Mouse (Mus musculus) urinary bladder, postnatal 10 days (tissue): ENCODE data around the gene Dgkz.

Experiments
- DNase-seq: peaks from one replicate; pipeline ENCODE4 v3.0.0; 2022; ENCODE audit warnings: low spot score

Dgkz gene

GRCm38 (mm10) chr2:91959544-91960410 is 15.9 kb downstream of the Dgkz start:
- no peak for DNase-seq

DNA sequence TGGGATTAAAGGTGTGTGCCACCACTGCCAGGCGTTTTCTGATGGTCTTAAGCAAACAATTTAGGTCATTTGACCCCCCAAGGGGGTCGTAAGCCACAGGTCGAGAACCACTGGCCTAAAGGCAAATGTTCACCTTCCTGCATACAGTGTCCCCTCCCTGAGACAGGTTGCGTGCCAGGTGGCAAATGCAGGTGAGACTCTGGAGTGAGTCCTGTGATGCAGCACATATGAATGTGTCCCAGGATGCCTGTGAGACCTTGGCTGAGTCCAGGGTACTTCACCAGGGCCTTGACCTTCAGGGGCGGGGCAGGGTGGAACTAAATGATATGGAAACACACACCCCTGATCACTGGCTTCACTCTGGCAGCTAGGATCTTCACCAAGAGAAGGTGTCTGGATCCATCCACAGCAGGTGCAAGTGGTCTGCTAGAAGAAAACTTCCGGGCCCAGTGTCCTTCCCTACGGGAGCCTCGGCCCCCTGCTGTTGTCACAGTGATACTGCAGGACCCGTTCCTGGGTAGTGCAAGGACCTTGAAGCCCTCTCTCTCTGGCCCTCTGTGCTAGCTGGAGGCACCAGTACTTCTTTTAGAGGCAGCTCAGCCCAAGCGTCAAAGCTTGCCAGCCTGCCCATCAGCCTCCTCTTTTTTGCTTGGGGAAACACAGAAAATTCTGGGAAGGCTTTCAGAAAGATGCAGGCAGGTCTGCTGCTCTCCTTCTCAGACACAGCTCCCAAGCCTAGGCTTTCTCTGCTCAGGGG is 16.8 kb downstream of the Dgkz start:
- no peak for DNase-seq

- no peak for DNase-seq
Observed at GRCm38 (mm10) chr2:91958049-91958448, 17.6 kb downstream of the Dgkz start.

DNA sequence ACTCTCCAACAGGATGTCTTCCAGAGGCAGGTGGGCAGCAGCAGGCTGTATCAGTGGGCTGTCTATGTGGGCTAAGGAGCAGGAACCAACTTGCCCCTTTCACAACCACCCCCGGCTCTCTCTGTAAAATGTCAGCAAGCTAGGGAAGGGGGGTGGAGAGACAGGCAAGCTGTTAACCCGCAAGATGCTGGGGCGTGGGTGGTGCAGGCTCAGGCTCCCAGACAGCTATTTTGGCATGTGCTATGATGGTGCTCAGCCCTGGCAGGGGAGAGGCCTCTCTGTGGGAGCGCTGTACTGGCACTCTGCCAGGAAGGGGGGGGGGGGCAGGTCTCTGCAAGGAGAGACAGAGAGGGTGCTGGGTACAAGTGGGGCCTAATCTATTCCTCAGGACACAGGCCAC is 18.6 kb downstream of the Dgkz start:
- DNase-seq, result no peak

DNA sequence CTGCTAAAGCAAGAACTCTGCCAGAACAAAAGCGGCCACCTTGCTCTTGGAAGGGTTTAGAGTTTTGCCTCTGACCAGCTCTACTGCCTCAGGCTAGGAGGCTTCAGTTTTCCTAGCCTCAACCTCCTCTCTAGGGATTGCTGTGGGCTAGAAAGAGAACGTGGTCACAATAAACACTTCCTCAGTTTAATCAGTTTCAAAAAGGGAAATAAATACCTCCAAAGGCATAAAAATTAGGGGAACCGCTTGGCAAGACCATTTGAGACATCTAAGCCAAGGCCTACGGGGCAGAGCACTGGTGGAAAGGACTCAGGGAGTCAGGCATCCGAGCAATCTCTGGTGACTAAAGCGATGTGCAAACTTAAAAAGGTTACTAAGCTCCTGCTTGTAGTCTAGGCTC is 19.8 kb downstream of the Dgkz start:
- DNase-seq, result no peak

DNA sequence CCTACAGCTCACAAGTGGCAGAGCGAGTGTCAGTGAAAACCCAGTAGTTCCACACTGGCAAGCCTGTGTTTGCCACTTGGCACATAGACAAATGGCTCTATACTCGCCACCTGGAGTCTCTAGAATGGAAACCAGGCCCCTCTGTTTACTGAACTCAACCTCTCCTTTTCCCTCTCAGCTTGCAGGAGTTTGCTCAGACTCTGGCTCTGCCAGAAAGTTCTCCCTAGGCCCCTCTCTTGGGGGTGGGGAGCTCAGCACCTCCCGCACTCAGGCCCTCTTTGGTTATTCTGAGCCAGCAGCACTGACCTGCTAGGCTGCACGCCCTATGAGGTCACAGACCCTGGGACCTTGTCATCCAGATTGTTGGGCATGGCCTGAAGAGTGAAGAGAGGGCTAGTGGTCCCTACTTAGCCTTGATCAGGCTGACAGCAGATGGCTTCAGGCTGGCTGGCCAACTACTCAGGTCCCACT is 20.5 kb downstream of the Dgkz start:
- no peak for DNase-seq

DNA sequence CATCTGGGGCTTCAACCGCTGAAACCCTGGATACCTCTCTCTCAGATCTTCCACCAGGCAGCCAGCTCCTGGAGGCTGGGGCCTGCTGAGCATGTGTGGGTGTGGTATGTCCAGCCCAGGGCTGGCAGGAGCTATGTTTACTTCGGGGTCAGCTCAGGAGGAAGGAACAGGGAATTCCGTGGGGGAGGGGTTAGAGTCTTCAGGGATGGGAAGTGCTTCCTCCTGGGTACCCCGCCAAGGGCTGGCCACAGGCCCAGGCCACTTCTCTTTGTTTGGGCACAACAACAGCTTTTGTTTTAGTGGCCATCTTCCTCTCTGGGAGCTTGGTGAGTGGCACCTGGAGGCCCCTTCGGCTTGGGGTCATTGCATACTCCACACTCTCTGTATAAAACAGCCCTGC is 21.8 kb downstream of the Dgkz start:
- no peak for DNase-seq

DNA sequence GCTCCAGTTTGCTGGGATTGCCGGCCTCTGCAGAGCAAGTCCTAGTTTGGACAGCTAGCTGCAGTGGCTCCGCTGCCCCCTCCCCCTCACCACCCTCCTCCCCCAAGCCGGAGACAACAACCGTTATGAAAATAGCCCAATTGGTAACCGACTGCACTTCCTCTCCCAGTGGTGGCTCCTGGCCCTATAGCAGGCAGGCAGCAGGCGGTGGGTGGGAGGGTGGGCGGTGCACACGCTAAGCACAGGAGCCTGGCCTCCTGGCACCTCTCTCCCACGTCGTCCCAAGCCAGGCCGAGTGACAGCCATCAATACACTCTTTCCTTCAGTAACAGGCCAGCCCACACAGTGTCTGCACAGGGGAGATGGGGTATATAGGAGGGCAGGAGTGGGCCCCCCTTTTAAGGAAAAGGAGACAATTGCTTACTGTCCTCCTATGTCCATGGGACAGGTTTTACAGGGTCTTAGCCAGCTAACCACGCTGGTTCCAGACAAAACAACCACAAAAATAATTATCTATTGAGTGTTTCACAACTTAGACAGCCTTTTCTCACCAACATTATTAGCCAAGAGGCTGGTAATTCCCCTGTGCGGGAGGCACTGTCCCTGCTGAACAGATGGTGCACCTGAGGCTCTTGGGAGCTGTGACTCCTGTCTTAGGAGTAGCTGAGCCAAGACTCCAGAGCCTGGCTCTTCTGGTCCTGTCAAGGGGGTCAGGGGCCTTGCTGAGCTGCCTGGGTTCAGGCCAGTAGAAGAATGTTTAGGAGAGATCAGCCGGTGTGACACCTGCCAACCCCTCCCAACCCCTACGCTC is 25.2 kb downstream of the Dgkz start:
- DNase-seq, result no peak

- no peak for DNase-seq
Observed at GRCm38 (mm10) chr2:91949411-91950274, 26.0 kb downstream of the Dgkz start.

GRCm38 (mm10) chr2:91948792-91949241 is 26.8 kb downstream of the Dgkz start:
- no peak for DNase-seq

DNA sequence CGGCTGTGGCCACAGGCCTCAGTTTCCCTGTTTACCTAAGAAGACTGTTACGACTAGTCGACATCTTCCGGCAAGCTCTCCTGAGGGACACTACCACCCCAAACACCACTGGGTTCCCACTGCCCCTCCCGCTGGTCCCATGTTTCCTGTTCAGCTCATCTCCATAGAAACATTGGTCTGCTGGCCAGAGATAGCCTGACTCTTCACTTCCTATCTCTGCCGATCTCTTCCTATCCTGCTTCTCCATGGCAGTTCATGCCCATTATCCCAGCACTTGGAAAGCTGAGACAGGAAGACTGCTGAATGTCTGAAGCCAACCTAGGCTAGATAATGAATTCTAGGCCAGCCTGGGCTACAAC is 27.5 kb downstream of the Dgkz start:
- DNase-seq, result no peak

DNA sequence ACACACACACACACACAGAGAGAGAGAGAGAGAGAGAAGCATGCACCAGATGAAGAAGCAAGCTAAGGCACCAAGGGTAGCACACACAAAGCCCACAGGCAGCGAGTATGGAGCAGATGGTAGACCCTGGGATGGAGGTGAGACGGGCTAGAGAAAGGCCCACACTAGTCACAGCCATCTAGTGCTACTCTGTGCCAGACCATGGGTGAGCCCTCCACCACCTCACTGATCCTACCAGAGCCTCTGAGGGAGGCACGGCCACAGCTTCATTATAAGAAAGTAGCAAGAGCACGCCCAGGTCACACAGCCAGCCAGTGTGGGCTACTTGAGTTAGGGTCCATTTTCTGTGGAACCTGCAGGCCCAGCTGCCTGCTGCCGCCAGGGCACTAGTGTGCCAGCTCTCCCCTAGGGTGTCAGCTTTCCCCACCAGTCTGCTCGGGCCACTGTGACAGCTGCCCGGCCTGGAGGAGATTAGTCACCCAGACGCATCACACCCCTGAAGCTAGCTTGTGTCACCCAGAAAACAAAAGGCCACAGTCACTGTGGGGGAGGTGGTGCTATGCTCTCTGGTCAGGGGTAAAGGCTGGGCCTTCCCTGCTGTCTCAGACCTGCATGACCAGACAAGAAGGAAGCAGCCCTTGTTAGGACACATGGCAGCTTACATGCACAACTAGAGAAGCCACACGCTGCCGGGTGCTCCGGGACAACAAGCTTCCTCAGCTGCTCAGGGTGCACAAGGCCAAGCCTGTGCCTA is 28.1 kb downstream of the Dgkz start:
- DNase-seq, result no peak

GRCm38 (mm10) chr2:91946836-91947235 is 28.8 kb downstream of the Dgkz start:
- no peak for DNase-seq

DNA sequence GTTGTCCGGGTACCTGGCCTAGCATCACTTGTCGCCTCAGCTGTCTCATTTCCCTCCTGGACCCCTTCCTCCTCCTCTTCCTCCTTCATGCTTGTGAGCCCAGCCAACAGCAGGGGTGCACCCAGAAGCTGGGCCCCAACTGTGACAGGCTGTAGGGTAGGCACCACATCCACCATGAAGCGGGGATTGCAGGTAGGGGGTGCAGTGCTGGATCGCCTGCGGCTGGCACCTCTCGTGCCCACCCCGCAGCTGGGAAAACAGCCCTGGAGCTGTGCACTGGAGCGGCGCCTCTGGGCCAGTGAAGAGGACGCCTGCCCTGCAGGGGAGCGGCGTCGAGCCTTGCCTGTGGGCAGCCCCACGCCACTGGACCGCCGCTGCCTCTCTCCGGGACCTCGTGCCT is 30.2 kb downstream of the Dgkz start, which contains the start of gene Gm9821:
Gene Gm9821 (plus strand): TSS at position 221 of the 400 bp plus-strand sequence.
- DNase-seq, result no peak

DNA sequence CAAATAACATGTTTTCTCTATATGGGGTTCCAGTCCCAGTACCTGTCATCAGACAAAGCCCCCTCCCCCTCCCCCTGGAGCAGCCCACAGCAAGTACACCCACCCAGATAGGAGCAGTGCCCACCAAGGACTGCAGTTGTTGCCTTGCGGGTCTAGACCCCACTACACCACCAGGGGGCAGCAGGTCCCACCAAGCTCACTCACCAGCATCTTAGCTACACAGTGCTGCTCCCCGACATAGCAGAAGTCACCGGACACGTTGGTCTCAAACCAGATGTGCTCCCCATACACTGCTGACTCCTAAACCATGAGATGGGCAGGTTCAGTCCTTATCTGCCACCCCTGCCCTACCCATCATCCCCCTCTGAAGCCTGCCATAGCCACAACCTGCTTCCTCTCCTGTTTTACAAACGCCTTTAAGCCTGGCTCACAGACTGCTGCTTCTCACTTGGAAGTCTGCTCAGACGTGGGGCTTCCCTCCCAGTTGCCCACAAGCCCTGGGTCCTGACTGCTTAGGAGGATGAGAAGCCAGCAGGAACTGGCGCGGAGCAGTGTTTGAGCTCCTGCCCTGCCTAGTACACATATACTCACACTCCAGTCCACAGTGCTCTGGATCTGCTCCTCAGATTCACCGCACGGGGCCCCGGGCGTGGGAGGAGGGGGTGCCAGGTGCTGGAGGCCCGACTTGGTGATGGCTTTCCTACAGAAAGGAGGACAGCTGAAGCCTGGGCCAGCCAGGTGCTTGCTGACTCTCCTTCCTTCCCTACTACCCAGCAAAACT is 31.3 kb downstream of the Dgkz start:
- no peak for DNase-seq

DNA sequence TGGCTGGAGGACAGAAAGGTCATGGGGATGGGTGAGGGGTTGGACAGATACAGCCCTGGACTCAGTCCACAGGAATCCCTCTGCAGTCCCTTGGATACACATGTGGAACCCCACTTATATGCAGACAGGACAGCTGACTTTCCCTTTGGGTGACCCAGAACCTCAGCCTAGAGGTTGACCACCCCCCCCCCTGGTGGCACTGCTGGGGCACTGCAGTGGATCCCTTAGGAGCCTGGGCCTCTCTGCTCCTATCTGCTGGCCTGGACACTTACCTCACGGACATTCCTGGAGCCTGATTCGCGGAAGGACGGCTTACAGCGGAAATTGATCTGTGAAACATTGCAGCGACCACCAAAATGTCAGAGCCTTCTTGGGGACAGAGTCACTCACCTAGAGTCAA is 33.3 kb downstream of the Dgkz start:
- no peak for DNase-seq

- no peak for DNase-seq
Observed at GRCm38 (mm10) chr2:91939303-91939935, 36.2 kb downstream of the Dgkz start.

DNA sequence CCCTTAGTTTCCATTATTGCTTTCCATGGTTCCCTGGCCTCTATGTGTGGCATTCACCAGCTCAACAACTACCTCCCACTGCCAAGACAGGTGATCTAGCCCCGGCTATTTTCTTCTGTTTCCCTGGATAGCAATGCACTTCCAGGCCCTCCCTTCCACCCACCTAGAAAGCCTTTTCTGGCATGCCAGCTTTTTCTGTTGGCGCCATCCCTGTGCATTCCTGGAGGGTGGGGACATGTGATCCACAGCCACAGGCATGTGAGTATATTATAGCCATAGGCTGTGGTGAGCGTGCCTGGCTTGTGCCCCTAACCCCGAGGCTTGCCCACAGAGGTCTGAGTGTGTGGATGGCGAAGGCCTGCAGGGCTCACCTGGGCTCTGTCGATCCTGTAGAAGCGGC is 39.5 kb downstream of the Dgkz start:
- DNase-seq, result no peak

GRCm38 (mm10) chr2:91934826-91935525 is 40.7 kb downstream of the Dgkz start:
- no peak for DNase-seq
